Mouse (Mus musculus): ENCODE measurements around the gene Kcnj2. TPM values are rescaled to one million over a fixed set of nuclear protein-coding genes. Genes with fewer than 3 reads are reported as not detected.

The Kcnj2 gene
- polyA plus RNA-seq (2011; ENCODE audit: insufficient read depth, insufficient read length, low replicate concordance, missing spikeins), result 0.65 and 2.9 TPM in 2 replicates

- WGBS, result 1% methylated on average over 28 of the region's 28 CpGs
- Histone ChIP-seq H3K27ac (ENCODE audit: control insufficient read depth, insufficient read depth, low read depth, low read length, poor library complexity) (peak within 1 kb of the TSS; percentile 41), H3K4me3 (replicated peaks; ENCODE audit: control insufficient read depth, low read depth, low read length) (peak within 1 kb of the TSS; percentile 64), H3K4me1 (ENCODE audit: control insufficient read depth, insufficient read depth, low read length) (peaks cover 1% of the 10 kb centered on the region; the same call in 1 of the 2 replicates)
- no peak for TF ChIP-seq CTCF (IDR thresholded peaks at IDR 0.05; ENCODE audit: control insufficient read depth, insufficient read depth, low read length)
- peak; percentile 81 for TF ChIP-seq POLR2A (IDR thresholded peaks at IDR 0.05; ENCODE audit: borderline replicate concordance, control insufficient read depth, low read depth, low read length)
These were observed at the start of gene Kcnj2 for GRCm38 (mm10) chr11:111065635-111066298. Gene Kcnj2, plus strand, starts transcription at chr11:111066164.

DNA sequence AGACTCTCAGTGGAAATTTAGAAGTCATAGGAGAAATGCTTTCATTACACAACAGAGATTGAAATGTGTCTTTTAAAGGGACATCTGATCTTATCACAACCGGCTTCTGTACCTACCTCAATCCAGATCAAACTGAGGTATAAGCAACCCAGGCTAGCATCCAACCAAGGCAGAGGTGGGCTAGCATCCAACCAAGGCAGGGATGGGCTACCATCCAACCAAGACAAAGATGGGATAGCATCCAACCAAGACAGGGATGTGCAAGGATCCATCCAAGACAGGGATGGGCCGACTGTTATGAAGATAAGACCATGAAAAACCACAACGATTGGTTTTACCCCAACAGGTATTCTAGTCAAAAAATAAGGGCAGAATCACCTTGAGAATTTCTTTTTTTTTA lies 49.8 kb upstream of the Kcnj2 start:
- TF ChIP-seq CTCF (IDR thresholded peaks at IDR 0.05; ENCODE audit: control insufficient read depth, insufficient read depth, low read length), result no peak
- TF ChIP-seq POLR2A (IDR thresholded peaks at IDR 0.05; ENCODE audit: borderline replicate concordance, control insufficient read depth, low read depth, low read length), result no peak
- Histone ChIP-seq H3K27ac (ENCODE audit: control insufficient read depth, insufficient read depth, low read depth, low read length, poor library complexity) (no peak overlapping the region), H3K4me1 (ENCODE audit: control insufficient read depth, insufficient read depth, low read length) (no peaks in the 10 kb centered on the region), H3K4me3 (replicated peaks; ENCODE audit: control insufficient read depth, low read depth, low read length) (no peak overlapping the region)
- WGBS, result 82% methylated on average over 3 of the region's 3 CpGs

DNA sequence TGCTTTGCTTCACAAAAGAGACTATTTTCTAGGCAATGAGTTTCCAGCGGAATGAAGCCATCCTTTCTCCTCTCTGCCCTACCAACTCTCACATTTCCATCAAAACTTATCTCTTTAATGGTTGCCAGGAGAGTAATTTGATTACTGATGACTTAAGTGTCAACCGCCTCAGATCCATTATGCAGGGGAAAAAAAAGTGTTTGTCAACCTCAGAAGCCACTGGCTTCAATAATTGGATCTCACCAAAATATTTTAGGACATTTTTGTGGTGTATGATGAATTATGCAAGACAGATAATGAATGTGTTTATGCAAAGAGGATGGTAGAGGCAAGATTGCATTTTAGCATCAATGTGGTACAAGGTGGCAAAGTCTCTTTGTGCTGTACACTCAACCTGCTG lies 45.8 kb upstream of the Kcnj2 start:
- 82% methylated on average over 2 of the region's 2 CpGs for WGBS
- no peak overlapping the region for H3K4me3 ChIP-seq (replicated peaks; ENCODE audit: control insufficient read depth, low read depth, low read length)
- no peak overlapping the region for H3K27ac ChIP-seq (ENCODE audit: control insufficient read depth, insufficient read depth, low read depth, low read length, poor library complexity)
- TF ChIP-seq POLR2A (IDR thresholded peaks at IDR 0.05; ENCODE audit: borderline replicate concordance, control insufficient read depth, low read depth, low read length) (no peak), CTCF (IDR thresholded peaks at IDR 0.05; ENCODE audit: control insufficient read depth, insufficient read depth, low read length) (no peak)
- H3K4me1 ChIP-seq (ENCODE audit: control insufficient read depth, insufficient read depth, low read length), result no peaks in the 10 kb centered on the region

DNA sequence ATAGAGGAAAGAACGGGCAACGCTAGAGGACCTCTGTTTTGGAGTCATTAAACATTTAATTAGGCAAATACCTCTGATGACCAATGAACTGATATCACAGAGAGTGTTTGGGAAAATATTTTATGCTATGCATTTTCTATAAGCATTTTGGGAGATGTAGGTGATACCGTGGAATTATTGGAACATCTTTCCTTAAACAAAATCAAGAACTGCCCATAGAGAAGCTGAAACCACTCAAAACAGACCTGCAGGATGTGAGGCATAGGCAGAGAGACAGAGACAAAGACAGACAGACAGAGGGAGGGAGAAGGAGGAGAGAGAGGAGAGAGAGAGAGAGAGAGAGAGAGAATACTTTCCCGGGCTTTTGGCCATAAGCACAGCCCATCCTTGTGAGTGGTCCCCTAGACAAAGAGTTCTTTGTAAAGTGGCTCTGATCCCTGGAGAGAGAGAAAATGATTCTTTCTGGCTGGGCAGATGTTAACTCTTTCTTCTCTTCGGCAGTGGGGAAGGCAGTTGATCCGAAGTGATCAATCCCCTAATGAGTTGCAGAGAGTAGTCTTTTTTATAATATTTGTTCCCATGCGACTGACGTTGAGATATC lies 43.2 kb upstream of the Kcnj2 start:
- 82% methylated on average over 8 of the region's 8 CpGs for WGBS
- H3K4me1 ChIP-seq (ENCODE audit: control insufficient read depth, insufficient read depth, low read length), result no peaks in the 10 kb centered on the region
- TF ChIP-seq POLR2A (IDR thresholded peaks at IDR 0.05; ENCODE audit: borderline replicate concordance, control insufficient read depth, low read depth, low read length), result no peak
- H3K4me3 ChIP-seq (replicated peaks; ENCODE audit: control insufficient read depth, low read depth, low read length), result no peak overlapping the region
- no peak overlapping the region for H3K27ac ChIP-seq (ENCODE audit: control insufficient read depth, insufficient read depth, low read depth, low read length, poor library complexity)

GRCm38 (mm10) chr11:111042175-111042574 lies 23.8 kb upstream of the Kcnj2 start:
- TF ChIP-seq POLR2A (IDR thresholded peaks at IDR 0.05; ENCODE audit: borderline replicate concordance, control insufficient read depth, low read depth, low read length), result no peak
- no peak for TF ChIP-seq CTCF (IDR thresholded peaks at IDR 0.05; ENCODE audit: control insufficient read depth, insufficient read depth, low read length)
- Histone ChIP-seq H3K4me1 (ENCODE audit: control insufficient read depth, insufficient read depth, low read length) (no peaks in the 10 kb centered on the region), H3K4me3 (replicated peaks; ENCODE audit: control insufficient read depth, low read depth, low read length) (no peak overlapping the region), H3K27ac (ENCODE audit: control insufficient read depth, insufficient read depth, low read depth, low read length, poor library complexity) (no peak overlapping the region)
- 36% methylated on average over 5 of the region's 5 CpGs for WGBS

- no peaks in the 10 kb centered on the region for H3K4me1 ChIP-seq (ENCODE audit: control insufficient read depth, insufficient read depth, low read length)
- 80% methylated on average over 4 of the region's 4 CpGs for WGBS
- no peak overlapping the region for H3K27ac ChIP-seq (ENCODE audit: control insufficient read depth, insufficient read depth, low read depth, low read length, poor library complexity)
- no peak overlapping the region for H3K4me3 ChIP-seq (replicated peaks; ENCODE audit: control insufficient read depth, low read depth, low read length)
- TF ChIP-seq POLR2A (IDR thresholded peaks at IDR 0.05; ENCODE audit: borderline replicate concordance, control insufficient read depth, low read depth, low read length) (no peak), CTCF (IDR thresholded peaks at IDR 0.05; ENCODE audit: control insufficient read depth, insufficient read depth, low read length) (no peak)
These were observed 22.7 kb upstream of the Kcnj2 start for GRCm38 (mm10) chr11:111043298-111043697.

GRCm38 (mm10) chr11:111054252-111054651 lies 11.7 kb upstream of the Kcnj2 start:
- WGBS, result 35% methylated on average over 3 of the region's 3 CpGs
- Histone ChIP-seq H3K27ac (ENCODE audit: control insufficient read depth, insufficient read depth, low read depth, low read length, poor library complexity) (no peak overlapping the region), H3K4me3 (replicated peaks; ENCODE audit: control insufficient read depth, low read depth, low read length) (no peak overlapping the region), H3K4me1 (ENCODE audit: control insufficient read depth, insufficient read depth, low read length) (no peaks in the 10 kb centered on the region)
- TF ChIP-seq POLR2A (IDR thresholded peaks at IDR 0.05; ENCODE audit: borderline replicate concordance, control insufficient read depth, low read depth, low read length), result no peak
- TF ChIP-seq CTCF (IDR thresholded peaks at IDR 0.05; ENCODE audit: control insufficient read depth, insufficient read depth, low read length), result no peak

DNA sequence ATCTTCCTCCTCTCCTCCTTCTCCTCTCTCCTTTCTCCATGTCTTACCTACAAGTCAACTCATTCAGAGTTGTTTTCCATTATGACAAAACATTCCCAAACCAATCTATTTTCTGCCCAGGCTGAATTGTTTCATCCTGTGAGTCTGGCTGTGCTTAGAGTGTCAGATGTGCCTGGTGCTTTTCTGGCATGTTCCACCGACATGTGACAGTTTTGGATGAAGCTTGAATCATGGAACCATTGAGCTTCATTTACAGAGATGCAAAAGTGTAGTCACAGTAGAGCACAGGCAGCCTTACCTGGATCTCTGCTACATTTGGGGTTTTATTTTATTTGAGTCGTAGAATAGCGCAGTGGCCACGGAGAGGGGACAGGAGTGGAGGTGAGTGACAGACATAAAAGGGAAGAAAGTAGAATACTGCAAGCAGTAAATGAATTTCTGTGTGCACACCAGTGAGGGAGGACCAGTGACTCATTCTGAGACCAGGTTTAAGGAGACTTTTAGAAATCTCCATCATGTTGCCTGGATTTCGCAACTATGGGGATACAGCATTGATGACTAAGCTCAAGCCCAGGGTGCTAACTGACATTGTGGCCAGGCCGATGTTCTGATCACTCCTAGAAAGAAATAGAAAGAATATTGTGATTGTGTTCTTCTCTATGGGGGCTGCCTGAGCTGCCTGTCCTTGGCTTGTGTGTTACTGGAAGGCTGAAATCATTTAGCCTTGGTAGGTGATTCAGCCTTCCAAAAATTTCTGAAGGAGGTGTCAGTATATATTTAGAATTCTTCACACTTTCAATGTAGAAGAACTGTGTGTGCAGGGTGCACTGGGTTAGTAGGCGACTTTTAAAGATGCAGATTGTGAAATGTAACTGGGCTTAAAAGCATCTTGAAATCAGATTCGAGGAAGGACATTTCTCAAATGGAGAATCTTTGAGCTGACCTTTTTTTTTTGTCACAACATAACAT lies 10.8 kb upstream of the Kcnj2 start:
- TF ChIP-seq POLR2A (IDR thresholded peaks at IDR 0.05; ENCODE audit: borderline replicate concordance, control insufficient read depth, low read depth, low read length), result no peak
- no peak for TF ChIP-seq CTCF (IDR thresholded peaks at IDR 0.05; ENCODE audit: control insufficient read depth, insufficient read depth, low read length)
- WGBS, result 52% methylated on average over 8 of the region's 8 CpGs

More for the DNA sequence above, 10.8 kb upstream of the Kcnj2 start:
- no peaks in the 10 kb centered on the region for H3K4me1 ChIP-seq (ENCODE audit: control insufficient read depth, insufficient read depth, low read length)
- H3K27ac ChIP-seq (ENCODE audit: control insufficient read depth, insufficient read depth, low read depth, low read length, poor library complexity), result no peak overlapping the region
- no peak overlapping the region for H3K4me3 ChIP-seq (replicated peaks; ENCODE audit: control insufficient read depth, low read depth, low read length)

Data from bone marrow, adult 2 months (tissue).